Mouse (Mus musculus) ES-E14 (cell line): ENCODE results near the gene Nat10. TPM values are rescaled to one million over a fixed set of nuclear protein-coding genes. Genes with fewer than 3 reads are reported as not detected.

Source experiments
- DNase-seq: peaks from one replicate; pipeline ENCODE4 v3.0.0-alpha.2; 2013; ENCODE audit warnings: low read depth, low spot score
- H3K27ac ChIP-seq: 2 replicates; pipeline ENCODE4 v1.5.1; 2012; ENCODE audit warnings: low read depth, mild to moderate bottlenecking, low read length, moderate library complexity, mixed read lengths; ENCODE audit not compliant: poor library complexity, insufficient read depth, severe bottlenecking
- H3K36me3 ChIP-seq: 2 replicates; pipeline ENCODE4 v1.6.1; 2012; ENCODE audit warnings: mild to moderate bottlenecking, low read length, moderate library complexity, mixed read lengths; ENCODE audit not compliant: control insufficient read depth, poor library complexity, insufficient read depth, severe bottlenecking
- H3K4me1 ChIP-seq, 2 experiments: fragments of 150-350 bp in 1 of 2; sonication (generic) in 1 of 2; 2 replicates each; pipeline ENCODE4 v1.6.1; 2012; ENCODE audit warnings: low read length in 2 of 2, mild to moderate bottlenecking in 1 of 2, mixed read lengths in 1 of 2; ENCODE audit not compliant: control insufficient read depth in 2 of 2, insufficient read depth in 2 of 2, poor library complexity in 1 of 2
- H3K4me3 ChIP-seq, 2 experiments: fragments of 150-350 bp in 1 of 2; sonication (generic) in 1 of 2; 2 replicates each; pipeline ENCODE4 v1.5.1; 2012; ENCODE audit warnings: low read length in 2 of 2, low read depth in 1 of 2, mild to moderate bottlenecking in 1 of 2, mixed read lengths in 1 of 2; ENCODE audit not compliant: insufficient read depth in 1 of 2, poor library complexity in 1 of 2, severe bottlenecking in 1 of 2
- H3K9ac ChIP-seq: 2 replicates; pipeline ENCODE4 v1.6.1; 2012; ENCODE audit warnings: low read depth, mild to moderate bottlenecking, low read length, mixed read lengths; ENCODE audit not compliant: poor library complexity, insufficient read depth, severe bottlenecking
- H3K9me3 ChIP-seq: fragments of 150-350 bp; sonication (generic); 2 replicates; pipeline ENCODE4 v1.6.1; 2012; ENCODE audit warnings: low read depth, mild to moderate bottlenecking, low read length; ENCODE audit not compliant: control insufficient read depth, insufficient read depth
- CHD2 ChIP-seq: IDR thresholded peaks from 2 replicates; pipeline ENCODE4 v1.6.1; 2014; ENCODE audit warnings: mild to moderate bottlenecking, low read depth, low read length, inconsistent platforms
- HCFC1 ChIP-seq: IDR thresholded peaks from 2 replicates; pipeline ENCODE4 v1.6.1; 2012; ENCODE audit warnings: low read length, inconsistent platforms, borderline replicate concordance; ENCODE audit not compliant: insufficient read depth
- MAFK ChIP-seq: IDR thresholded peaks from 2 replicates; pipeline ENCODE4 v1.6.1; 2014; ENCODE audit warnings: mild to moderate bottlenecking, low read depth, low read length, inconsistent platforms; ENCODE audit not compliant: insufficient read depth
- ZC3H11A ChIP-seq: IDR thresholded peaks from 2 replicates; pipeline ENCODE4 v1.6.1; 2012; ENCODE audit warnings: low read depth, mild to moderate bottlenecking, inconsistent platforms, low read length, borderline replicate concordance
- ZNF384 ChIP-seq: IDR thresholded peaks from 2 replicates; pipeline ENCODE4 v1.6.1; 2012; ENCODE audit warnings: low read depth, low read length, inconsistent platforms
- in situ Hi-C, 2 experiments: fragments of 600-800 bp; cut with MboI; formaldehyde crosslinking; loops; one replicate each; pipeline ENCODE4 v1.15.1; 2025; ENCODE audit warnings: low sequenced_read_pairs in 2 of 2, inconsistent platforms in 1 of 2; ENCODE audit not compliant: unreplicated experiment in 2 of 2
- total RNA-seq: library from RNA; depleted of rRNA; stranded (reverse); fragments of 300-350 nt; gene quantifications from 2 replicates; pipeline ENCODE4 v1.2.3, GENCODE M21; 2012

Nat10 gene
- total RNA-seq, 1 experiment = 77.0 TPM

DNA sequence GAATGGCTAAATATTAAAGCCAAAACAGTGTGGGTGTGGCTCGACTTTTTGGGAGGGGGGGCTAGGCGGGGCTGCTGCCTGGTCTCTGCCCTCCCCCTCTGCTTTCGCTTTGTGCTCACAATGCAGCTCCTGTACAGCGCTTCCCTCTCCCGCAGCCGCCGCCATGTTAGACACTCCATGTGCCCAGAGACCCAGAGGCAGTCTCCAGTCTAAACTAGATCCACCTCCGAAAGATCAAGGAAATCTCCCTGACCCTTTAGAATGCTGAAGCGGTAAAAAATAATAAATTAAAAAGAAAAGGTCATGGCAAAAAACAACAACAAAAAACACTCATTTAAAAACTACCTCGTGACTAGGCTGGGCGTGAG is 34.8 kb upstream of the Nat10 start:
- Histone ChIP-seq H3K4me3 (peak overlapping the region; percentile 83 to 94), H3K9ac (peak overlapping the region; percentile 99), H3K9me3 (no peaks in the 10 kb centered on the region), H3K36me3 (peaks cover 12% of the 10 kb centered on the region), H3K27ac (peak overlapping the region; percentile 97), H3K4me1 (peaks cover 2 to 11% of the 10 kb centered on the region in 2 experiments; a peak in 1 of 4 replicates)
- peak; percentile 73 for DNase-seq
- in situ Hi-C loops = no loop called here
- TF ChIP-seq ZC3H11A = no peak
- no peak for TF ChIP-seq CHD2
- peak; percentile 40; the same call in 1 of the 2 replicates for TF ChIP-seq HCFC1

- no peak overlapping the region; the same call in 1 of the 2 replicates for H3K27ac ChIP-seq
- peaks cover 6 to 13% of the 10 kb centered on the region in 2 experiments; a peak in 2 of 4 replicates for H3K4me1 ChIP-seq
- H3K9ac ChIP-seq = no peak overlapping the region
- H3K36me3 ChIP-seq = peaks cover 12% of the 10 kb centered on the region
- TF ChIP-seq ZC3H11A (no peak), HCFC1 (no peak), CHD2 (no peak), ZNF384 (no peak), MAFK (no peak)
- in situ Hi-C loops = no loop called here
- no peak overlapping the region for H3K4me3 ChIP-seq
- no peak for DNase-seq
- no peaks in the 10 kb centered on the region for H3K9me3 ChIP-seq
These were observed 30.9 kb upstream of the Nat10 start for GRCm38 (mm10) chr2:103792009-103792408.

- H3K9me3 ChIP-seq = no peaks in the 10 kb centered on the region
- in situ Hi-C loops = no loop called here
- no peak for DNase-seq
- H3K4me3 ChIP-seq = no peak overlapping the region
- no peak overlapping the region for H3K9ac ChIP-seq
- H3K27ac ChIP-seq = no peak overlapping the region
- H3K36me3 ChIP-seq = peaks cover 6% of the 10 kb centered on the region; the same call in 1 of the 2 replicates
- H3K4me1 ChIP-seq = peaks cover 2 to 4% of the 10 kb centered on the region in 2 experiments; a peak in 2 of 4 replicates
- TF ChIP-seq MAFK (no peak), ZC3H11A (no peak), CHD2 (no peak), HCFC1 (no peak), ZNF384 (no peak)
These were observed 24.7 kb upstream of the Nat10 start for GRCm38 (mm10) chr2:103785735-103786134.

GRCm38 (mm10) chr2:103784621-103785020 is 23.6 kb upstream of the Nat10 start:
- TF ChIP-seq ZC3H11A (no peak), MAFK (no peak), ZNF384 (no peak), CHD2 (no peak), HCFC1 (no peak)
- Histone ChIP-seq H3K36me3 (peaks cover 9% of the 10 kb centered on the region; the same call in 1 of the 2 replicates), H3K27ac (no peak overlapping the region), H3K9me3 (no peaks in the 10 kb centered on the region), H3K4me3 (no peak overlapping the region), H3K9ac (no peak overlapping the region), H3K4me1 (peaks cover 0 to under 1% of the 10 kb centered on the region in 2 experiments; a peak in 1 of 4 replicates)
- in situ Hi-C loops = no loop called here
- no peak for DNase-seq

DNA sequence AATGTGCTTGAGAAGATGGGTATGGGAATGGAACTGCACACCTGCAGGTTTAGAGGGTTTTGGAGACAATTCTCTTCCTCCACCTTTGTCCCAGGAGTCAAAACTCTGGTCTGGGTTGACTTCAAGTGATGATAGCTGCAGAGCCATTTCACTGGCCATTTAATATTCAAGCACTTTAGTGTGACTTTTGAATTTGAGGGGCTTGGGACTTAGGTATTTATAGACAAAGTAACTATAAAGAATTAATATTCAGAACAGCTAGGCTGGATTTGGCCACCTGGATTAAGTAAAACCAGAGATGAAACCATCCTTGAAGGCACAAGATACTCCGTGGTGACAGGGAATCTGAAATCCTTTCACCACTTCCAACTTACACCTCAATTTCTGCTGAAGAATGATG is 1.4 kb upstream of the Nat10 start:
- no peak for TF ChIP-seq MAFK
- TF ChIP-seq ZC3H11A = no peak
- TF ChIP-seq HCFC1 = no peak
- TF ChIP-seq CHD2 = no peak
- TF ChIP-seq ZNF384 = no peak
- H3K9ac ChIP-seq = no peak overlapping the region
- H3K36me3 ChIP-seq = peaks cover 12% of the 10 kb centered on the region; the same call in 1 of the 2 replicates
- in situ Hi-C loops = no loop called here
- no peaks in the 10 kb centered on the region; a peak in 1 of 4 replicates for H3K4me1 ChIP-seq
- no peaks in the 10 kb centered on the region for H3K9me3 ChIP-seq
- H3K27ac ChIP-seq = no peak overlapping the region
- no peak overlapping the region for H3K4me3 ChIP-seq
- no peak for DNase-seq
